Mouse (Mus musculus) forebrain, embryonic 16.5 days (tissue): ENCODE measurements around the gene Nlrp4c. TPM values are rescaled to one million over a fixed set of nuclear protein-coding genes. Genes with fewer than 3 reads are reported as not detected.
"Not testable (repeated sequence)": the region's sequence is repeated elsewhere in the genome, so short reads cannot be mapped to it uniquely, and the experiment has no call there.

Source experiments
- ATAC-seq: fragments of 200-750 bp; cut with Nextera tagmentation; 2 replicates; pipeline ENCODE4 v1.8.0; 2017; ENCODE audit warnings: mild to moderate bottlenecking, moderate library complexity
- H3K27ac ChIP-seq: fragments of 300-500 bp; sonication (generic); 2 replicates; pipeline ENCODE4 v1.5.1; 2014; ENCODE audit warnings: low read length, control low read depth
- H3K27me3 ChIP-seq: fragments of 300-500 bp; sonication (generic); replicated peaks from 2 replicates; pipeline ENCODE4 v1.6.1; 2014; ENCODE audit warnings: low read length; ENCODE audit not compliant: control insufficient read depth, insufficient read depth
- H3K36me3 ChIP-seq: fragments of 300-500 bp; sonication (generic); 2 replicates; pipeline ENCODE4 v1.6.1; 2014; ENCODE audit not compliant: control insufficient read depth, insufficient read depth
- H3K4me1 ChIP-seq: fragments of 300-500 bp; sonication (generic); replicated peaks from 2 replicates; pipeline ENCODE4 v1.6.1; 2014; ENCODE audit warnings: low read length; ENCODE audit not compliant: control insufficient read depth, insufficient read depth
- H3K4me2 ChIP-seq: fragments of 300-500 bp; sonication (generic); 2 replicates; pipeline ENCODE4 v1.6.1; 2014; ENCODE audit warnings: mild to moderate bottlenecking, low read length, control low read depth
- H3K4me3 ChIP-seq: fragments of 300-500 bp; sonication (generic); replicated peaks from 2 replicates; pipeline ENCODE4 v1.5.1; 2014; ENCODE audit warnings: mild to moderate bottlenecking, low read length, control low read depth
- H3K9ac ChIP-seq: fragments of 300-500 bp; sonication (generic); replicated peaks from 2 replicates; pipeline ENCODE4 v1.6.1; 2014; ENCODE audit warnings: low read depth, low read length, control low read depth
- H3K9me3 ChIP-seq: fragments of 300-500 bp; sonication (generic); 2 replicates; pipeline ENCODE4 v1.6.1; 2016; ENCODE audit warnings: low read length; ENCODE audit not compliant: control insufficient read depth
- WGBS: fragments of 180-500 bp; shearing (Covaris S2); extraction: QIAGEN DNeasy Blood & Tissue Kit; methylation state at CpG from one replicate; pipeline ENCODE4 v1.1.7; 2014; 5-methylcytosine and 5-hydroxymethylcytosine counted together
- polyA plus RNA-seq: library from polyadenylated mRNA; unstranded; fragments of >200 nt; fragmentation: Nextera tagmentation; extraction: Ambion mirVana; gene quantifications from 2 replicates; pipeline ENCODE4 v1.2.1, GENCODE M21; 2015

Nlrp4c gene
- polyA plus RNA-seq: not detected in 2 replicates

DNA sequence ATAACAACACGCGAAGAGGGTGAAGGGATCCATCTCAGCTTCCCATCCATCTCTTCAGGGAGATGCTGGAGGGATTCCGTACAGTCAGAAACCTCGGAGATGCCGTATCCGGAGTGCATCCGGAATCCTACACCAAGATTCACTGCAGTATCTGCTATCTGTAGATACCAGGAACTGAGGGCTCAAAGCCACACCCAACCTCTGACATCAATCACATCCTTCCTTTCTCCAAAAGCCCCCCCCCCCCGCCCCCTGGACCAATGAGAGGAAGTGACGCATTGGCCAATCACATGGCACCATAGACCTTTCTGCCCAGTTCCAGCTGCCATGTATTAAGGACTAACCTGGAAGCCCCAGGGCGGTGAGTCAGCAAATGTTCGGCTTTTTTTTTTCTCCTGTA, at the start of gene Nlrp4c:
Gene Nlrp4c, plus strand, starts transcription at position 301 of the 400 bp plus-strand sequence.
- Histone ChIP-seq H3K27ac (no peak within 1 kb of the TSS), H3K4me2 (no peak within 1 kb of the TSS), H3K27me3 (no peaks in the 10 kb centered on the region), H3K4me1 (no peaks in the 10 kb centered on the region), H3K9me3 (0 out of 2 replicates have a peak, but pooled peaks cover 9% of the 10 kb centered on the region), H3K9ac (no peak within 1 kb of the TSS), H3K4me3 (no peak within 1 kb of the TSS), H3K36me3 (no peaks in the 10 kb centered on the region)
- ATAC-seq: no peak
- WGBS: 89% methylated on average over 11 of the region's 11 CpGs

DNA sequence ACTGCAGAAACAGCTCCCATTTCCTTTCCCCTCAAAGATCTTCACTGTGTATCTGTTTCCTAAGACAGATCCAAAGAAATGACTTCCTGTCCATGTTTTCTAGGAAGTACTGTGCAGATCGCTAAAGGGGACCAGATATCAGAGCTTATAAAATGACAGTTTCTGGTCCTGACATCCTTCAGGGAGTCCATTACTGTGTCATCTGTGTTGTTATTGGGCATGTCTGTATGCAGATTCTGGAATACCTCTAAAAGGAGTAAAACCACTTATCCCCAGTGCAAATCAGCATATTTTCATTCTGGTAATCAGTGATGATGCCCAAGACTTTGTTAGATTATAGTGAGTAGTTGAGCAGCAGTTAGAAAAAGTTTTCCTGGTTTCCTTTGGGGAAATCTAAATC, 34.1 kb upstream of the Nlrp4c start, which contains the start of gene Vmn1r65:
Gene Vmn1r65, minus strand, starts transcription at position 101 of the 400 bp plus-strand sequence.
- ATAC-seq: no peak
- Histone ChIP-seq H3K4me1 (no peaks in the 10 kb centered on the region), H3K27ac (no peak within 1 kb of the TSS), H3K27me3 (no peaks in the 10 kb centered on the region), H3K9me3 (peaks cover 16% of the 10 kb centered on the region), H3K4me3 (no peak within 1 kb of the TSS), H3K4me2 (no peak within 1 kb of the TSS), H3K36me3 (no peaks in the 10 kb centered on the region), H3K9ac (no peak within 1 kb of the TSS)
- 100% methylated on average over 1 of the region's 1 CpGs for WGBS

DNA sequence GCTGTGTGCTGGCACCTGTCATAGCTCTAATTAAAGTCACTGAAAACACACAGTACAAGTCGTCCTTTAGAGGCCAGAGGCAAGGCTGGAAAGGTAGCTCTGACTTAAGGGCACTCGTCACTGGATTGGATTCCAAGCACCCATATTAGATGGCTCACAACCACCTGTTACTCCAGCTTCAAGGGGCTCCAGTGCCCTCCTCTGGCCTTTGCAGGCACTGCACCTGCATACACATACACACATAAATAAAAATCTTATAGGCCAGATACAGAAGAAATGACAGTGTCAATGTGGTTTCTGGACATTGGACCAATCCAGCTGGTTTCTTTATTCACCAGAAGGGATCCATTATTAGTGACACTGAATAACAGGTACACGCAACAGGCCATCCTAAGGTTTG, 74.5 kb downstream of the Nlrp4c start:
- Histone ChIP-seq H3K4me1 (no peaks in the 10 kb centered on the region), H3K4me3 (no peak overlapping the region), H3K36me3 (no peaks in the 10 kb centered on the region), H3K27me3 (no peaks in the 10 kb centered on the region), H3K9me3 (no peaks in the 10 kb centered on the region), H3K9ac (no peak overlapping the region), H3K27ac (no peak overlapping the region), H3K4me2 (no peak overlapping the region)
- ATAC-seq: no peak
- 81% methylated on average over 3 of the region's 3 CpGs for WGBS

DNA sequence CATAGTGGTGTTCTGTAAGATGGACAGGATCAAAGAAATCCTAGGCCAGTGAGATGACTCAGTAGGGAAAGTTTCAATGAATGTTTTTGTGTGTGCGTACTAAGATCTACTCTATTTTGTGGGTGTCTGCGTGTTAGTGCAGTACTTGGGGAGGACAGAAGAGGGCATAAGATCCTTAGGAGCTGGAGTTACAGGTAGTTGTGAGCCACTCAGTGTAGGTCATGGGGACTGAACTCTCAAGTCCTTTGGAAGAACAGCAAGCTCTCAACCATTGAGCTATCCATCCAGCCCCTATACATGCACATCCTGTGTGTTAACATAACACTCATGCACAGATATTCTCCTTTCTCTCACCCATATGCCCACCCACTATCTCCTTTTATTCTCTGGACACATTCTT, 75.1 kb downstream of the Nlrp4c start:
- not testable (repeated sequence) for H3K9ac ChIP-seq, H3K4me1 ChIP-seq, H3K36me3 ChIP-seq, H3K4me3 ChIP-seq, H3K9me3 ChIP-seq, ATAC-seq, H3K27me3 ChIP-seq, H3K27ac ChIP-seq, H3K4me2 ChIP-seq
- 85% methylated on average over 2 of the region's 2 CpGs for WGBS

DNA sequence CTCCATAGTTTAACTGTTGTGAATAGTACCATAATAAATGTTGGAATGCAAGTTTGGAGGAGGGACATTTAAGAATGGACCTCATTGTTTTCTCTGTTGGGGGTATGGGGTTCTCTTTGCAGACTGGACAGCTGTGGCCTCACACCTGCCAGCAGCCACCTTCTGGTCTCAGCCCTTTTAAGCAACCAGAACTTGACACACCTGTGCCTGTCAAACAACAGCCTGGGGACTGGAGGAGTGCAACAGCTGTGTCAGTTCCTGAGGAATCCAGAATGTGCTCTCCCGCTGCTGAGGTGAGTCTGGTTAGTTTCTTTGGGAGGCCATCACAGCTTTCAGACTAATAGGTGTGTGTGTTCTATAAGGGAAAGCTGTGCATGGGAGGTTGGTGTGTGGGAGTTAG, 76.2 kb downstream of the Nlrp4c start:
- not testable (repeated sequence) for H3K27me3 ChIP-seq, H3K27ac ChIP-seq, H3K9me3 ChIP-seq, ATAC-seq, H3K4me2 ChIP-seq, H3K36me3 ChIP-seq, H3K9ac ChIP-seq, H3K4me1 ChIP-seq, H3K4me3 ChIP-seq
- 66% methylated on average over 1 of the region's 1 CpGs for WGBS

DNA sequence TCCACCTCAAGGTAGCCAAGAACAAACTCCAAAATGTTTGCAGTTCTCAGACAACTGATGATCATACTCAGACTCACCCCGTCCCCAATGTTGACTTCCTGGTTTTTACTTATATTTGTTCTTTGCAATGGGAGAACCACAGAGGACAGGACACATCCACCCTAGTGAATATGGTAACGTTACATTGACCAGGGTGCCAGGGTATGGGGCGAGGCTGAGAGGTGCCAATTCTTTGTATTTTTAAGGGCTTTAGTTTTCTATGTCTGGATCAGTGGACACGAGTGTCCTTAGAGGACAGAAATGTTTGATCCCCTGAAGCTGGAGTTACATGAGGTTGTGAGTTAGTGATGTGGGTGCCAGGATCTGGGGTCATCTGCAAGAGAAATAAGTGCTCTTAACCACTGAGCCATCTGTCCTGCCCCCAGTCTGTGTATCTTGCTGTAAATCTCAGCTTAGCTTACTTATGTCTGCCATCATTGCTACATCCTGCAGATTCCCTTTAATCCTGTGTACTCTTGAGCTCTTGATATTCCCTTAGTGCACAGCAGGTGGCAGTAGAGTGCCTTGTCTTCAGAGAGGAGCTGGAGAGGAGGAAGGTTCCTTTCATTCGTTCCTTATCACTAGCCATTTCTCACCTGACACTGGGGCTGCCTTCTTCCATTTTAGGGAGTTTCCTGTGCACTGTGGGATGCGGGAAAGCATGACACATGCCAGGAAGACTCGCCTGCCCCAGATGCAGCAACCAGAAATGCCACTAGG, 81.9 kb downstream of the Nlrp4c start:
- Histone ChIP-seq H3K27me3 (no peaks in the 10 kb centered on the region), H3K4me3 (no peak overlapping the region), H3K4me1 (no peaks in the 10 kb centered on the region), H3K36me3 (no peaks in the 10 kb centered on the region), H3K9me3 (no peaks in the 10 kb centered on the region), H3K4me2 (no peak overlapping the region), H3K27ac (no peak overlapping the region), H3K9ac (no peak overlapping the region)
- WGBS: 37% methylated on average over 7 of the region's 7 CpGs
- peak; percentile 86 for ATAC-seq

DNA sequence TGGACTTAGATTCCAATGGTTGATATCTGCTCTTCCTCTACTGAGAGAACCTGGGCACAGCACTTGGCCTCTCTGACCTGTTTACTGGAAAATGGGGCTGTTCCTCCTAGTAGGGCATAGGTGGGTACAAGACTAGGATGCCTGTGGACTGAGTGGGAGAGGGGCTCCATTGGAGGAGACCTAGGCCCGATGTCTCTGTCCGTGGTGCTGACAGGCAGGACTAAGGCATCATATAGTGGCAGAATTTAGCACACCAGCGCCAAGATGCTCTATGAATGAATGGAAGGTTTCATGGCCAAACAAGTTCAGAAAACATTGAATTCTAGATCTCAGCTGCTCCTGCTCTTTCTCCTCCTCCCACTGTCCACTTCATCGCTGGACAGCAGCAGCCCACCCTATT, 85.4 kb downstream of the Nlrp4c start:
- Histone ChIP-seq H3K27ac (no peak overlapping the region), H3K4me1 (no peaks in the 10 kb centered on the region), H3K9me3 (peaks cover 10% of the 10 kb centered on the region; the same call in 1 of the 2 replicates), H3K36me3 (peaks cover 17% of the 10 kb centered on the region), H3K4me3 (no peak overlapping the region), H3K27me3 (no peaks in the 10 kb centered on the region), H3K4me2 (no peak overlapping the region), H3K9ac (no peak overlapping the region)
- WGBS: 58% methylated on average over 4 of the region's 4 CpGs
- no peak for ATAC-seq

DNA sequence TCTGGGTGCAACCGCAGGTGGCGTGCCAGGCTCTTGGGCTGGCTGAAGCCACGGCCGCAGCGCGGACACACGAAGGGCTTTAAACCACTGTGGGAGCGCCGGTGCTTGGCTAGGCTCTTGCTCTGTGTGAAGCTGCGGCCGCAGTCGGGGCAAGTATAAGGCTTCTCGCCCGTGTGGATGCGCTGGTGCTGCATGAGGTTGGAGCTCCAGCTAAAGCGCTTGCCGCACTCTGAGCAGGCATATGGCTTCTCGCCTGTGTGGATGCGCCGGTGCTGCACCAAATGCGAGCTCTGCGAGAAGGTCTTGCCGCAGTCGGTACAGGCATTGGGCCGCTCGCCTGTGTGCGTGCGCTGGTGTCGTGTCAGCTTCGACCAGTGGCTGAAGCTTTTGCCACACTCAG, 87.7 kb downstream of the Nlrp4c start:
- 79% methylated on average over 30 of the region's 30 CpGs for WGBS
- H3K4me2 ChIP-seq: no peak overlapping the region
- peaks cover 10% of the 10 kb centered on the region; the same call in 1 of the 2 replicates for H3K9me3 ChIP-seq
- H3K4me3 ChIP-seq: no peak overlapping the region
- H3K27ac ChIP-seq: no peak overlapping the region
- no peak for ATAC-seq
- H3K36me3 ChIP-seq: peaks cover 17% of the 10 kb centered on the region
- H3K4me1 ChIP-seq: no peaks in the 10 kb centered on the region
- no peak overlapping the region for H3K9ac ChIP-seq
- no peaks in the 10 kb centered on the region for H3K27me3 ChIP-seq

DNA sequence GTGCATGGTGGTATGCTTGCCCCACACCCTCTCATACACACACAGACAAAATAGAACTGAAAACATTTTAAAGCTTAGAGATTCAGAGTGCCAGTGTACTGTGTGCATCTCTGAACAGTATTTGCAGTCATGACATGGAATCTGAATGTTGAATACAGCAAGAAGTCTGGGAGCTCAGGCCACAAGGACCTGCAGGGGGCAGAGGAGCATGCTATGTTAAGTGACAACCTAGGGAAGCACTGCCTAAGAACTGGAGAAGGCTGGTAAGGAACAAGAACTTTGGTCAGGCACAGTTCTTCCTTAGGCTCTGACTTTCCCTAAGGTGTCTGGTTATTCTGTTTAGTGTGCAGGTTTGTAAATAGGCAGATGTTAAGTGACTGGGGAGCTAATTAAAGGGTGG, 91.5 kb downstream of the Nlrp4c start:
- no peaks in the 10 kb centered on the region for H3K4me1 ChIP-seq
- ATAC-seq: no peak
- H3K27ac ChIP-seq: no peak overlapping the region
- no peak overlapping the region for H3K4me2 ChIP-seq
- no peak overlapping the region for H3K9ac ChIP-seq
- H3K4me3 ChIP-seq: no peak overlapping the region
- H3K9me3 ChIP-seq: peaks cover 10% of the 10 kb centered on the region; the same call in 1 of the 2 replicates
- H3K36me3 ChIP-seq: peaks cover 17% of the 10 kb centered on the region
- no peaks in the 10 kb centered on the region for H3K27me3 ChIP-seq
